Mouse (Mus musculus) CH12.LX (cell line): Measurements from ENCODE around the gene Card19. TPM values are rescaled to one million over a fixed set of nuclear protein-coding genes. Genes with fewer than 3 reads are reported as not detected.

Experiments used
- DNase-seq: peaks from one replicate; pipeline ENCODE4 v3.0.0-alpha.2; 2013; ENCODE audit errors: extremely low read depth
- H3K27ac ChIP-seq: 2 replicates; pipeline ENCODE4 v1.5.1; 2012; ENCODE audit warnings: low read depth, mild to moderate bottlenecking, control low read depth, moderate library complexity; ENCODE audit not compliant: insufficient read depth
- H3K27me3 ChIP-seq: replicated peaks from 2 replicates; pipeline ENCODE3; 2012; ENCODE audit warnings: inconsistent platforms
- H3K36me3 ChIP-seq, 2 experiments: replicated peaks in 1 of 2; 2 replicates each; pipeline versions ENCODE3 to v1.6.1; 2012; ENCODE audit warnings: inconsistent platforms in 1 of 2, low read length in 1 of 2, mild to moderate bottlenecking in 1 of 2, mixed read lengths in 1 of 2, moderate library complexity in 1 of 2; ENCODE audit not compliant: control insufficient read depth in 1 of 2, insufficient read depth in 1 of 2
- H3K4me1 ChIP-seq, 2 experiments: 2 replicates each; pipeline ENCODE4 v1.6.1; 2012; ENCODE audit warnings: inconsistent platforms in 1 of 2, moderate library complexity in 1 of 2; ENCODE audit not compliant: insufficient read depth in 2 of 2, control insufficient read depth in 1 of 2
- H3K4me2 ChIP-seq: 2 replicates; pipeline ENCODE4 v1.6.1; 2012; ENCODE audit warnings: low read depth, mild to moderate bottlenecking, control low read depth; ENCODE audit not compliant: poor library complexity, insufficient read depth, severe bottlenecking
- H3K4me3 ChIP-seq, 3 experiments: fragments of 150-350 bp in 1 of 3; sonication (generic) in 1 of 3; replicated peaks in 1 of 3; 2 replicates each; pipeline versions ENCODE3 to v1.5.1; 2011 to 2012; ENCODE audit warnings: low read depth in 2 of 3, low read length in 2 of 3, mild to moderate bottlenecking in 2 of 3, moderate library complexity in 2 of 3, control low read depth in 1 of 3, improper control_type of control experiment in 1 of 3, inconsistent platforms in 1 of 3, mixed read lengths in 1 of 3; ENCODE audit not compliant: poor library complexity in 1 of 3
- H3K79me2 ChIP-seq: replicated peaks from 2 replicates; pipeline ENCODE4 v1.6.1; 2012; ENCODE audit warnings: mild to moderate bottlenecking, moderate library complexity; ENCODE audit not compliant: control insufficient read depth, poor library complexity, insufficient read depth, severe bottlenecking; ENCODE audit errors: extremely low read depth
- H3K9ac ChIP-seq: 2 replicates; pipeline ENCODE4 v1.6.1; 2012; ENCODE audit warnings: low read depth, mild to moderate bottlenecking, control low read depth, moderate library complexity; ENCODE audit not compliant: insufficient read depth
- H3K9me3 ChIP-seq: replicated peaks from 2 replicates; pipeline ENCODE3; 2012; ENCODE audit warnings: low read length, inconsistent platforms, mixed read lengths
- ELF1 ChIP-seq: IDR thresholded peaks from 2 replicates; pipeline ENCODE4 v1.6.1; 2014; ENCODE audit warnings: low read depth, mild to moderate bottlenecking, inconsistent platforms, low read length, improper control_type of control experiment
- EP300 ChIP-seq: IDR thresholded peaks from 2 replicates; pipeline ENCODE4 v1.6.1; 2011; ENCODE audit warnings: low read length, improper control_type of control experiment
- GABPA ChIP-seq: IDR thresholded peaks from 2 replicates; pipeline ENCODE4 v1.6.1; 2012; ENCODE audit warnings: low read depth, low read length, improper control_type of control experiment, inconsistent platforms; ENCODE audit not compliant: insufficient replicate concordance
- JUND ChIP-seq: conservative IDR thresholded peaks from 2 replicates; pipeline ENCODE4 v1.6.1; 2011; ENCODE audit warnings: low read depth, low read length, improper control_type of control experiment
- KAT2A ChIP-seq: IDR thresholded peaks from 2 replicates; pipeline ENCODE4 v1.6.1; 2012; ENCODE audit warnings: low read length, improper control_type of control experiment, inconsistent platforms; ENCODE audit not compliant: insufficient replicate concordance
- MAX ChIP-seq: IDR thresholded peaks from 2 replicates; pipeline ENCODE4 v1.6.1; 2011; ENCODE audit warnings: low read length, improper control_type of control experiment
- MXI1 ChIP-seq: IDR thresholded peaks from 2 replicates; pipeline ENCODE4 v1.6.1; 2011; ENCODE audit warnings: mild to moderate bottlenecking, low read depth, low read length, improper control_type of control experiment
- NELFE ChIP-seq: IDR thresholded peaks from 2 replicates; pipeline ENCODE4 v1.6.1; 2011; ENCODE audit warnings: low read depth, low read length, improper control_type of control experiment
- NRF1 ChIP-seq: IDR thresholded peaks from 2 replicates; pipeline ENCODE4 v1.6.1; 2014; ENCODE audit warnings: low read depth, mild to moderate bottlenecking, inconsistent platforms, low read length, improper control_type of control experiment, moderate library complexity
- POLR2A ChIP-seq: IDR thresholded peaks from 2 replicates; pipeline ENCODE4 v1.6.1; 2011; ENCODE audit warnings: low read depth, mild to moderate bottlenecking, improper control_type of control experiment, low read length
- TBP ChIP-seq: conservative IDR thresholded peaks from 2 replicates; pipeline ENCODE4 v1.6.1; 2011; ENCODE audit warnings: low read depth, low read length, improper control_type of control experiment
- UBTF ChIP-seq: IDR thresholded peaks from 2 replicates; pipeline ENCODE4 v1.6.1; 2012; ENCODE audit warnings: low read depth, mild to moderate bottlenecking, inconsistent platforms, low read length, improper control_type of control experiment, moderate library complexity
- ZC3H11A ChIP-seq: IDR thresholded peaks from 2 replicates; pipeline ENCODE4 v1.6.1; 2012; ENCODE audit warnings: low read depth, mild to moderate bottlenecking, inconsistent platforms, low read length, improper control_type of control experiment
- ZMIZ1 ChIP-seq: IDR thresholded peaks from 2 replicates; pipeline ENCODE4 v1.6.1; 2012; ENCODE audit warnings: low read depth, mild to moderate bottlenecking, inconsistent platforms, low read length, improper control_type of control experiment
- ZNF384 ChIP-seq: IDR thresholded peaks from 2 replicates; pipeline ENCODE4 v1.6.1; 2012; ENCODE audit warnings: low read depth, low read length, improper control_type of control experiment, inconsistent platforms
- dilution Hi-C: fragments of 300-500 bp; cut with MboI; formaldehyde crosslinking; loops from 2 replicates; pipeline ENCODE4 v1.14.3; 2020; ENCODE audit warnings: low sequenced_read_pairs; ENCODE audit not compliant: extremely low pct_unique_long_range_greater_than_20kb, extremely low pct_ligation_motif_present
- in situ Hi-C: fragments of 300-500 bp; cut with MboI; formaldehyde crosslinking; loops from 3 replicates; pipeline ENCODE4 v1.14.3; 2019; ENCODE audit warnings: low sequenced_read_pairs, low pct_ligation_motif_present, low pct_unique_long_range_greater_than_20kb, mixed read lengths
- polyA plus RNA-seq: library from polyadenylated mRNA; unstranded; fragments of >175 nt; gene quantifications from 2 replicates; pipeline ENCODE4 v1.2.1, GENCODE M21; 2012; ENCODE audit warnings: low read depth; ENCODE audit not compliant: insufficient read length
- total RNA-seq, 2 experiments: library from RNA; depleted of rRNA; stranded (reverse); fragments of 300-350 nt in 1 of 2; fragments of >200 nt in 1 of 2; gene quantifications; 2 replicates each; pipeline ENCODE4 v1.2.3; 2012 to 2014

The Card19 gene
- 4.9 and 5.2 TPM in 2 replicates for total RNA-seq (2012; rRNA removed)
- total RNA-seq (2014; rRNA removed) = 3.8 and 3.9 TPM in 2 replicates
- 5.7 and 9.3 TPM in 2 replicates for polyA plus RNA-seq

DNA sequence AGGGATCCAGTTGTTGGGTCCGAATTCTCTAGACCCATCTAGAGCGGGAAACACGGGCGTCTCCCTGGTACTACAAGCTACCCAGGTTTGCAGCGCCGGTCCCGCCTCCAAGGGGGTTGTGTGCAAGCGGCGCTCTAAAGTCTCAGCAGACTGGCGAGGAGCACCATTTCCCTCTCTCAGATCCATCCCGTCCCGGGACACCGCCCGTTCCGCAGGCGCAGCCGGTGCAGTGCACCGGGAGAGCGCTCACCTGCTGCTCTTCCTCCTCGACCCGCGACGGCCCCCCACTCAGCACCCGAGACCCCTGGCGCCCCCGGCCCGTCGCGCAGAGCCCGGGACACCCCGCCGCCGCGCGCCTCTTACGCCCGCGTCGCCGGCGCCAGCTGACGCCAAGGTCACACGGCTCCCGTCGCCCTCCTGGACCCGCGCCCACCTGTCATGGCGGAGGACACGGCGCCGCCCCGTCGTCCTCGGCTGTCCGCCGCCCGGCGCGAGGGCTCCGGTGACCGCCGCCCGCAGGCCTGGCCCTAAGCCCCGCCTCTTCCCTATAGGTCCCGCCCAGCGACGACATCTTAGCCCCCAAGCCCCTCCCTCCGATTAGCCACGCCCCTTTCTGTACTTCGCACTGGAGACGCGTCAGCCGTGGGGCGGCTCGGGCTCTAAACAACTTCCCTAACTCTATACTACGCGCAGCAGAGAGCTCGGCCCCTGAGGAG lies at the start of gene Card19:
TSS of gene Card19 (minus strand) at position 534 of the 716 bp plus-strand sequence.
- dilution Hi-C loops = no loop called here
- Histone ChIP-seq H3K79me2 (no peaks in the 10 kb centered on the region), H3K27me3 (peaks cover 32% of the 10 kb centered on the region), H3K4me2 (peak within 1 kb of the TSS; percentile 96), H3K36me3 (no peaks in the 10 kb centered on the region), H3K4me1 (peaks cover 0 to 21% of the 10 kb centered on the region in 2 experiments; a peak in 2 of 4 replicates), H3K4me3 (peak within 1 kb of the TSS; percentile 48 to 85 (median 64)), H3K9ac (peak within 1 kb of the TSS; percentile 58), H3K9me3 (no peaks in the 10 kb centered on the region), H3K27ac (no peak within 1 kb of the TSS)
- no peak for TF ChIP-seq GABPA
- 0 out of 2 replicates have a peak, but pooled peaks have one; percentile 29 for TF ChIP-seq ZMIZ1
- peak; percentile 34; the same call in 1 of the 2 replicates for TF ChIP-seq ELF1
- no peak for TF ChIP-seq NRF1
- TF ChIP-seq TBP = 0 out of 2 replicates have a peak, but pooled peaks have one; percentile 20
- TF ChIP-seq POLR2A = peak; percentile 66; the same call in 1 of the 2 replicates
- TF ChIP-seq KAT2A = no peak
- DNase-seq = peak; percentile 95
- in situ Hi-C loops = no loop called here

- H3K9me3 ChIP-seq = peaks cover 3% of the 10 kb centered on the region
- DNase-seq = no peak
- dilution Hi-C loops = no loop called here
- no peak overlapping the region for H3K4me3 ChIP-seq
- no peak overlapping the region for H3K4me2 ChIP-seq
- H3K27ac ChIP-seq = no peak overlapping the region
- no peak overlapping the region for H3K9ac ChIP-seq
- H3K27me3 ChIP-seq = no peaks in the 10 kb centered on the region
- no peak for TF ChIP-seq ZNF384
- no peak for TF ChIP-seq MAX
- no peak for TF ChIP-seq JUND
- no peak for TF ChIP-seq ELF1
- no peak for TF ChIP-seq ZC3H11A
- no peak for TF ChIP-seq UBTF
- TF ChIP-seq TBP = no peak
- TF ChIP-seq MXI1 = no peak
- no peak for TF ChIP-seq NELFE
- no peak for TF ChIP-seq EP300
- no peaks in the 10 kb centered on the region for H3K79me2 ChIP-seq
- peaks cover 5 to 36% of the 10 kb centered on the region in 2 experiments; a peak in 3 of 4 replicates for H3K4me1 ChIP-seq
- in situ Hi-C loops = no loop called here
- peaks cover 34 to 48% of the 10 kb centered on the region in 2 experiments for H3K36me3 ChIP-seq
Observed at GRCm38 (mm10) chr13:49260036-49260722, 44.3 kb upstream of the Card19 start.
